Mouse (Mus musculus) myocyte (in vitro differentiated cells): ENCODE data around the gene Plcb3. TPM values are rescaled to one million over a fixed set of nuclear protein-coding genes. Genes with fewer than 3 reads are reported as not detected.

Source experiments
- H3K27me3 ChIP-seq: one replicate; pipeline ENCODE4 v1.6.1; 2011; ENCODE audit not compliant: control insufficient read depth, insufficient read depth, insufficient read length
- H3K36me3 ChIP-seq: one replicate; pipeline ENCODE4 v1.6.1; 2011; ENCODE audit not compliant: control insufficient read depth, insufficient read depth
- H3K4me2 ChIP-seq: one replicate; pipeline ENCODE4 v1.6.1; 2011; ENCODE audit warnings: low read depth, control low read depth
- H3K4me3 ChIP-seq: one replicate; pipeline ENCODE4 v1.5.1; 2011; ENCODE audit warnings: mild to moderate bottlenecking, control low read depth, moderate library complexity
- H3K79me2 ChIP-seq: one replicate; pipeline ENCODE4 v1.6.1; 2011; ENCODE audit not compliant: control insufficient read depth, insufficient read depth
- H3ac ChIP-seq: one replicate; pipeline ENCODE4 v1.6.1; 2011; ENCODE audit not compliant: control insufficient read depth, insufficient read length
- CEBPB ChIP-seq: IDR thresholded peaks from 2 replicates; pipeline ENCODE4 v1.6.1; 2011; ENCODE audit warnings: mild to moderate bottlenecking, moderate library complexity; ENCODE audit not compliant: poor library complexity, insufficient read depth, severe bottlenecking
- E2F4 ChIP-seq: IDR thresholded peaks from one replicate; pipeline ENCODE4 v1.6.1; 2011; ENCODE audit warnings: mild to moderate bottlenecking, control low read depth, moderate library complexity; ENCODE audit not compliant: insufficient read depth
- MAX ChIP-seq: IDR thresholded peaks from one replicate; pipeline ENCODE4 v1.6.1; 2011; ENCODE audit warnings: low read depth, mild to moderate bottlenecking, control low read depth
- MYOD1 ChIP-seq, 3 experiments: IDR thresholded peaks; one replicate each; pipeline ENCODE4 v1.6.1; 2011; ENCODE audit warnings: control low read depth in 2 of 3, low read depth in 2 of 3, mild to moderate bottlenecking in 2 of 3, moderate library complexity in 1 of 3; ENCODE audit not compliant: insufficient read length in 2 of 3, control insufficient read depth in 1 of 3
- MYOG ChIP-seq, 3 experiments: IDR thresholded peaks; one replicate each; pipeline ENCODE4 v1.6.1; 2011; ENCODE audit warnings: control low read depth in 2 of 3, low read depth in 2 of 3, mild to moderate bottlenecking in 2 of 3; ENCODE audit not compliant: insufficient read length in 2 of 3, control insufficient read depth in 1 of 3, insufficient read depth in 1 of 3
- POLR2A ChIP-seq: IDR thresholded peaks from one replicate; pipeline ENCODE4 v1.6.1; 2011; ENCODE audit warnings: low read depth, mild to moderate bottlenecking, control low read depth, moderate library complexity; ENCODE audit not compliant: insufficient read length
- POLR2AphosphoS2 ChIP-seq: IDR thresholded peaks from one replicate; pipeline ENCODE4 v1.6.1; 2011; ENCODE audit warnings: low read depth, control low read depth; ENCODE audit not compliant: insufficient read length
- REST ChIP-seq: IDR thresholded peaks from one replicate; pipeline ENCODE4 v1.6.1; 2011; ENCODE audit warnings: mild to moderate bottlenecking, control low read depth, moderate library complexity; ENCODE audit not compliant: insufficient read depth, insufficient read length
- SRF ChIP-seq: IDR thresholded peaks from one replicate; pipeline ENCODE4 v1.6.1; 2011; ENCODE audit warnings: low read depth; ENCODE audit not compliant: control insufficient read depth, insufficient read length
- TCF12 ChIP-seq: IDR thresholded peaks from one replicate; pipeline ENCODE4 v1.6.1; 2011; ENCODE audit warnings: mild to moderate bottlenecking, control low read depth; ENCODE audit not compliant: poor library complexity, insufficient read depth, severe bottlenecking
- TCF3 ChIP-seq: IDR thresholded peaks from one replicate; pipeline ENCODE4 v1.6.1; 2011; ENCODE audit warnings: low read depth, control low read depth; ENCODE audit not compliant: insufficient read length
- USF1 ChIP-seq: IDR thresholded peaks from one replicate; pipeline ENCODE4 v1.6.1; 2011; ENCODE audit warnings: low read depth, mild to moderate bottlenecking, control low read depth, moderate library complexity
- polyA plus RNA-seq: library from polyadenylated mRNA; unstranded; fragments of >200 nt; fragmentation: generic; extraction: Trizol; gene quantifications from one replicate; pipeline ENCODE4 v1.2.1, GENCODE M21; 2012; ENCODE audit warnings: missing spikeins

Gene Plcb3
- polyA plus RNA-seq, 1 experiment, result 34.3 TPM

DNA sequence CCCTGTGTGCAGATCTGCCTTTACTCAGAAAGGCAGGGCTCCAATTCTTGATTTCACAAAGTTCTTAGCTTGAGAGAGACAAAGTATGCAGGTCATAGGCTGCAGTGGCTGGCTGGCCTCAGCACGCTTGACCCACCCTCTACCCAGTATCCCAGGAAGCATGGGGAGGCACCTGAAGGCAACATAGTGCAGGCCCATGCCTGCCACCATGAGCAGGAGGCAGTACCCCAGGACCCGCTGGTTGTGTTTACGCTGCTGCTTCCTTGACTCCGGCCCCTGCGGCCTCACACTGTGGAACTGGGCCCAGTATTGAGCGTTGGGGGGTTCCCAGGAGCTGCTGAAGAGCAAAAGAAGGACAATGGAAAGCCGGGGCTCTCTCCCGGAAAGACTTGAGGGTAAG, 13.0 kb upstream of the Plcb3 start:
- peaks cover under 1% of the 10 kb centered on the region for H3K36me3 ChIP-seq
- TF ChIP-seq TCF12 (no peak), CEBPB (no peak), POLR2A (no peak), MAX (no peak), REST (no peak), MYOG (IDR thresholded peaks at IDR 0.05; ENCODE audit: control insufficient read depth in 1 of 3, insufficient read depth in 1 of 3, insufficient read length in 2 of 3, low read depth in 2 of 3) (no peak), USF1 (no peak), E2F4 (no peak), SRF (no peak), TCF3 (no peak), POLR2AphosphoS2 (no peak), MYOD1 (IDR thresholded peaks at IDR 0.05; ENCODE audit: control insufficient read depth in 1 of 3, insufficient read length in 2 of 3, low read depth in 2 of 3) (no peak)

DNA sequence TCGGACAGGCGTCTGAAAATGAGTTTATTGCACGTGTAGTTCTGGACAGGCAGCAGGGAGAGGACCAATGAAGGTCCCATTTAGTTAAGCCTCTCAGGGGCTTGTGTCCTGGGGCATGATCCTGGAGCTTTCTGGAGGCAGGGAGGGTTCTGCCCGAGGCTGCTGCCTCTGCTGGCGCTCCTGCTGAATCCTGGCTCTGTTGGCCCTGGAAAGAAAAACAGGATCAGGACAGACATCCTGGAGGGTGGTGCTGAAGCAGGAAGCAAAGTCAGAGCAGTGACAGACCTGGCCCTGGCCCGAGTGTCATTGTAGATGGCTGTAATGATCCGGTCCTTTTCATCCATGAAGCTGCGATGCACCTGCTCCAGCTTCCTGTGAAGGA, 11.6 kb upstream of the Plcb3 start:
- peak overlapping the region; percentile 54 for H3K4me3 ChIP-seq
- TF ChIP-seq USF1 (no peak), MAX (no peak), CEBPB (no peak), REST (no peak), POLR2AphosphoS2 (no peak), MYOG (IDR thresholded peaks at IDR 0.05; ENCODE audit: control insufficient read depth in 1 of 3, insufficient read depth in 1 of 3, insufficient read length in 2 of 3, low read depth in 2 of 3) (no peak)
- no peaks in the 10 kb centered on the region for H3K27me3 ChIP-seq
- peaks cover 8% of the 10 kb centered on the region for H3K36me3 ChIP-seq
- no peaks in the 10 kb centered on the region for H3K79me2 ChIP-seq
- peak overlapping the region; percentile 74 for H3ac ChIP-seq
- peak overlapping the region; percentile 90 for H3K4me2 ChIP-seq

More for the DNA sequence above, 13.0 kb upstream of the Plcb3 start:
- no peak overlapping the region for H3K4me3 ChIP-seq
- no peaks in the 10 kb centered on the region for H3K27me3 ChIP-seq
- H3K4me2 ChIP-seq, result no peak overlapping the region
- H3K79me2 ChIP-seq, result no peaks in the 10 kb centered on the region
- H3ac ChIP-seq, result no peak overlapping the region

DNA sequence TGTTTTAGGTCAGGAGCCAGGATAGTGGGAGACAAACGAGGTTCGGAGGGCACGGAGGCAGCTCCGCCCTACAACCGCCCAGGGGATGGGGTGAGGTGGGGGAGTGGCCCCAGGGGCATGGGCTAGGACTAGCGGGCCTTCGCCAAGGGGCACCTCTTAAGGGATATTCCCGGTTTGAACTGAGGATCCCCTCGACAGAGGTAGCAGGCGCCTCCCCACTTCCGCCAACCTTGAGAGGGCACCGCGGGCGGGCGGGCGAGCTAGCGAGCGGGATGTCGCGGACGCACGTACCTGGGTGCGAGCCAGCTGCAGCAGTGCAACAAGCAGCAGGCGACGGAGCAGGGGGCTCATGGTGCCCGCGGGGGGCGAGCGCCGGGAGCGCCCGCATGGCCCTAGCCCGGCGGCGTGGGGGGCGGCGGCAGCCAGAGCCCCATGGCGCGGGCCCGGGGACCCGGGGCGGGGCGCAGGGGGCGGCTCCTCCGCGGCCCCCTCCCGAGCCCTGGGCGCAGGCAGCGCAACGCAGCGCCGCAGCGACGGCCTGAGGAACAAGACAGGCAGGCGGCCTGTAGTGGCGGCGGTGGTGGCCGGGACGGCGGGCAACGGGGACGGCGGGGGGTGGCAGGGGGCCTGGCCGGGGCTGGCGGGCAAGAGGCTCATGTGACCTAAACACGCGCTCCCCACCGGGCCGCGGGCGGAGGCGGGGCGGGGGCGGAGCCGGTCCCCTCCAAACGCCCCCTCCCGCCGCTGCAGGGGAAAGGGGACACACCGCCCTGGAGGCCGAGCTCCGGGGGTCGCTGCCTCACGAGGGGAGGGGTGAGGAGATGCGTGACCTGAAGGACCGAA, 11.0 kb upstream of the Plcb3 start, which contains the start of gene Vegfb:
Gene Vegfb, minus strand, starts transcription at position 591 of the 843 bp plus-strand sequence.
- peak within 1 kb of the TSS; percentile 90 for H3K4me2 ChIP-seq
- H3K79me2 ChIP-seq, result no peaks in the 10 kb centered on the region
- TF ChIP-seq TCF12 (no peak), REST (no peak), MYOG (IDR thresholded peaks at IDR 0.05; ENCODE audit: control insufficient read depth in 1 of 3, insufficient read depth in 1 of 3, insufficient read length in 2 of 3, low read depth in 2 of 3) (peak in 1 of 3 experiments; percentile 4), POLR2AphosphoS2 (peak; percentile 84), CEBPB (no peak), MYOD1 (IDR thresholded peaks at IDR 0.05; ENCODE audit: control insufficient read depth in 1 of 3, insufficient read length in 2 of 3, low read depth in 2 of 3) (no peak), POLR2A (peak; percentile 69)
- H3K4me3 ChIP-seq, result peak within 1 kb of the TSS; percentile 54
- peak within 1 kb of the TSS; percentile 74 for H3ac ChIP-seq
- peaks cover 8% of the 10 kb centered on the region for H3K36me3 ChIP-seq
- no peaks in the 10 kb centered on the region for H3K27me3 ChIP-seq

DNA sequence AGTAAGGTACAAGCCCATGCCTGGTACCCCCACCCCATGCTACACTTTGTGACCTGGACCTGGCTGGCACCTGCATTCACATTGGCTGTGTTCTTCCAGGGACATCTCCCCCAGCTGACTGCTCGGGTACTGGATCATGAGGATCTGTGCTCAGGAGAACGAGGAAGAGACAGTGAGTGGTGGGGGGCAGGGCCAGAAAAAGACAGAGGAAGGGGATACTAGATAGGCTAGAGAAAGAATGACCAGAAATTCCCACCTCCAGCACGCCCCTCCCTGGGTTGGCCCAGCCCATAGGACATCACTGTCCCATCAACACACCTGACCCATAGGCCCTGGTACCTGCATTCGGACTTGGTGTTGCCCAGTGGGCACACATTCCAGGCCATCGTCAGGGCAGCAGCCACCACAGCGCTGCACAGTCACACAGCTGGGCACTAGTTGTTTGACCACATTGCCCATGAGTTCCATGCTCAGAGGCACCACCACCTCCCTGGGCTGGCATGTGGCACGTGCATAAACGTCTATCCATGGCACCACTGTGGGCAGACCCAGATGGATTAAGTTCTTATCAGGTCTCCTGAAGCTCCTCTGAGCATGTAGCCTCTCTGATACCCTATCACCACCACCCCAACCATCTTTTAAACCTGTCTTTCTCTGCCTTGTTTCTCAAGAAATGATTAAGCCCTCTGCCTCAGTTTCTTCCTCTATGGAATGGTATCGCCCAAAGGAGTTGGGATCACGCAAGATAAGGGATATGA, 9.9 kb upstream of the Plcb3 start:
- TF ChIP-seq POLR2AphosphoS2, result peak; percentile 53
- peak in 1 of 3 experiments; percentile 49 for TF ChIP-seq MYOD1 (IDR thresholded peaks at IDR 0.05; ENCODE audit: control insufficient read depth in 1 of 3, insufficient read length in 2 of 3, low read depth in 2 of 3)
- TF ChIP-seq REST, result no peak
- TF ChIP-seq MYOG (IDR thresholded peaks at IDR 0.05; ENCODE audit: control insufficient read depth in 1 of 3, insufficient read depth in 1 of 3, insufficient read length in 2 of 3, low read depth in 2 of 3), result peak in 1 of 3 experiments; percentile 30
- peak overlapping the region; percentile 83 for H3K4me2 ChIP-seq
- no peaks in the 10 kb centered on the region for H3K27me3 ChIP-seq
- H3K79me2 ChIP-seq, result peaks cover 4% of the 10 kb centered on the region
- no peak overlapping the region for H3ac ChIP-seq
- peak overlapping the region; percentile 54 for H3K4me3 ChIP-seq
- peaks cover 8% of the 10 kb centered on the region for H3K36me3 ChIP-seq

DNA sequence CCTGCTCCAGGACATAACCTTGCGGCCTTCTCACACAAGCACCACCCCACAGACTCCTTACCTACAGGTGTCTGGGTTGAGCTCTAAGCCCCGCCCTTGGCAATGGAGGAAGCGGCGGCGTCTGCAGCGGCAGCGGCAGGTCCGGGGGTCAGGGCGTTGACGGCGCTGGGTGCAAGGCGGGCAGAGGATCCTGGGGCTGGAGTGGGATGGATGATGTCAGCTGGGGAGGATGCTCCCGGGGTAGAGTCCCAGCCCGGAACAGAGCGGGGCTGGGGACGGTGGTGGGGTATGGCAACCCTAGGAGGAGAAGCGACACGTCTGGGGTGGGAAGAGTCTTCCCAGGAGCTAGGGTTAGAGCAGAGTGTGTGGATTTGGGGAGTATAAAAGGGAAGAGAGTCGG, 9.0 kb upstream of the Plcb3 start:
- TF ChIP-seq REST, result no peak
- no peak for TF ChIP-seq CEBPB
- no peak for TF ChIP-seq TCF3
- no peak for TF ChIP-seq MAX
- TF ChIP-seq E2F4, result no peak
- no peak for TF ChIP-seq SRF
- TF ChIP-seq POLR2A, result no peak
- no peak for TF ChIP-seq TCF12
- no peak for TF ChIP-seq USF1
- TF ChIP-seq MYOG (IDR thresholded peaks at IDR 0.05; ENCODE audit: control insufficient read depth in 1 of 3, insufficient read depth in 1 of 3, insufficient read length in 2 of 3, low read depth in 2 of 3), result no peak
- TF ChIP-seq MYOD1 (IDR thresholded peaks at IDR 0.05; ENCODE audit: control insufficient read depth in 1 of 3, insufficient read length in 2 of 3, low read depth in 2 of 3), result no peak
- no peak for TF ChIP-seq POLR2AphosphoS2
- Histone ChIP-seq H3K4me3 (no peak overlapping the region), H3K4me2 (no peak overlapping the region), H3K27me3 (no peaks in the 10 kb centered on the region), H3K36me3 (peaks cover 8% of the 10 kb centered on the region), H3ac (no peak overlapping the region), H3K79me2 (peaks cover 11% of the 10 kb centered on the region)
